Mouse (Mus musculus): ENCODE data around the gene Txnrd2. TPM values are rescaled to one million over a fixed set of nuclear protein-coding genes. Genes with fewer than 3 reads are reported as not detected.

Gene Txnrd2
- polyA plus RNA-seq, 1 experiment from 2014 or later, result 24.8 TPM

DNA sequence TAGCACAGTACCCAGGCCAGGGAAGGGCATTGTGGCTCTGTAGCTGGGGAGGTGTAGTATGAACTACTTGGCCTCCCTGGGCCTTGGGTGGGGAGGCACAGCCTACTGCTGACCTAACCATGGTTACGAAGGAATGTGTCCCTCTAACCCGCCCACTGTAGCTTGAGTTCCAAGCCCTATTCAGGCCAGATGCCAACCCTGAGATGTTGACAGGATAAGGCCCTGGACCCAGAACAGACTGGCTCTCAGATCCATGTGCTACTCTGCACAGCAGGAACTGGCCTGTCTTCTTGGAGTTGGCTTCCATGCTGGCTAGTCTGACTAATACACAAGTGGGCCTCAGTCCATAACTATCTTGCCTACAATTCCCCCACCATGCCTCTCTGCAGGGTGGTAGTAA is 30.0 kb upstream of the Txnrd2 start:
- TF ChIP-seq CTCF (IDR thresholded peaks at IDR 0.05; ENCODE audit: low read depth), result no peak

DNA sequence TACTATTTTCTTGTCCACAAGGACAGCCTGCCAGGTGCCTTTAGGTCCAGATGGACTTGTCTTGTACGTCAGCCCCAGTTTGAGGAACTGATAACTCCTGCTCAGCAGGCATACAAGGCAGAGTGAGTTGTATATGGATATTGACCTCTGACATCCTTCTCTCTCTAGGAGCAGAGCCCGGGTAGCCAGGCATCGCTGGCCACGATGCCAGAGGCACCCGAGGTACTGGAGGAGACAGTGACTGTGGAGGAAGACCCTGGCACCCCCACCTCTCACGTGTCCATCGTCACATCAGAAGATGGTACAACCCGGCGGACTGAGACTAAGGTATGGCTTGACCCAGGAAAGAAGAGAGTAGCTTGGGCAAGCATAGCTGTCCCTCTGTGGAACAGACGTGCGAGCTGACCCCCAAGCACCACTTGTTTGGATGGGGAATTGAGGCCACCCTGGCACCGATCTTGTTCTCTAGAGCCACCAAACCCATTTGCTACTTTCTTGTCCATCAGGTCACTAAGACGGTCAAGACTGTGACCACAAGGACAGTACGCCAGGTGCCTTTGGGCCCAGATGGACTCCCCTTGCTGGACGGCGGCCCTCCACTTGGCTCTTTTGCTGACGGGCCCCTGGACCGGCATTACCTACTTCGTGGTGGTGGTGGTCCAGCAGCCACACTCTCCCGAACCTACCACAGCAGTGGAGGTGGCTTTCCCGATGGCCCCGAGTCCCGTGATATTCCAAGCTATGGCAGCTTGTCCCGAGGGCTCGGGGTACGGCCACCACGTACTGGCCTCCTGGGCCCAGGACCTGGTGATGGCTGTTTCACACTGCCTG is 29.2 kb upstream of the Txnrd2 start:
- Histone ChIP-seq H3K27ac (ENCODE audit: low read depth, low read length) (no peak overlapping the region), H3K4me2 (replicated peaks; ENCODE audit: low read depth) (no peak overlapping the region), H3K9me3 (ENCODE audit: control insufficient read depth) (no peaks in the 10 kb centered on the region), H3K9ac (ENCODE audit: low read depth, low read length) (no peak overlapping the region), H3K4me1 (replicated peaks; ENCODE audit: control insufficient read depth, insufficient read depth, low read length) (peaks cover 4% of the 10 kb centered on the region; the same call in 1 of the 2 replicates), H3K36me3 (ENCODE audit: control insufficient read depth, insufficient read depth) (peaks cover 37% of the 10 kb centered on the region), H3K27me3 (replicated peaks; ENCODE audit: control insufficient read depth, insufficient read depth, low read length) (no peaks in the 10 kb centered on the region), H3K4me3 (ENCODE audit: low read depth, low read length) (no peak overlapping the region)
- 94% methylated on average over 27 of the region's 27 CpGs for whole genome bisulfite sequencing
- TF ChIP-seq CTCF (IDR thresholded peaks at IDR 0.05; ENCODE audit: low read depth), result no peak
- ATAC-seq, result no peak

More for the DNA sequence above, 30.0 kb upstream of the Txnrd2 start:
- Histone ChIP-seq H3K27ac (ENCODE audit: low read depth, low read length) (no peak overlapping the region), H3K9me3 (ENCODE audit: control insufficient read depth) (no peaks in the 10 kb centered on the region), H3K36me3 (ENCODE audit: control insufficient read depth, insufficient read depth) (peaks cover 37% of the 10 kb centered on the region), H3K4me3 (ENCODE audit: low read depth, low read length) (no peak overlapping the region), H3K27me3 (replicated peaks; ENCODE audit: control insufficient read depth, insufficient read depth, low read length) (no peaks in the 10 kb centered on the region), H3K4me1 (replicated peaks; ENCODE audit: control insufficient read depth, insufficient read depth, low read length) (peaks cover 4% of the 10 kb centered on the region; the same call in 1 of the 2 replicates), H3K4me2 (replicated peaks; ENCODE audit: low read depth) (no peak overlapping the region), H3K9ac (ENCODE audit: low read depth, low read length) (no peak overlapping the region)
- no peak for ATAC-seq
- WGBS, result 72% methylated on average over 2 of the region's 2 CpGs

DNA sequence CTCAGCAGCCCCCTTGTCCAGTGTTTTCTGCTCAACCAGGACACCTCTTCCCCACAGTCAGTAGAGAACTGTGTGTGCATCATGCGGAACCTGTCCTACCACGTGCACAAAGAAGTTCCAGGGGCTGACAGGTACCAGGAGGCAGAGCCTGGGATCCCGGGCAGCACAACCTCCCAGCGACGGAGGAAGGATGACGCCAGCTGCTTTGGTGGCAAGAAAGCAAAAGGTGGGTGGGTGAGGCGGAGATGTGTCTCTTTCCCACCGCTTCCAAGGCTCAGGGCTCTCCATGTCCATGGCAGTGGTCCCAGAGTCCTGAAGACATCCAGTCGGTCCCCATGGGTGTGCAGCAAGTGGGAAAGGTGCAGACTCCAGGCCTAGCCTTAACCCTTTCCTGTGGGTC is 26.2 kb upstream of the Txnrd2 start:
- H3K9ac ChIP-seq (ENCODE audit: low read depth, low read length), result no peak overlapping the region
- no peak overlapping the region for H3K4me3 ChIP-seq (ENCODE audit: low read depth, low read length)
- H3K27me3 ChIP-seq (replicated peaks; ENCODE audit: control insufficient read depth, insufficient read depth, low read length), result no peaks in the 10 kb centered on the region
- no peak overlapping the region for H3K4me2 ChIP-seq (replicated peaks; ENCODE audit: low read depth)
- 78% methylated on average over 9 of the region's 9 CpGs for WGBS
- ATAC-seq, result no peak
- no peaks in the 10 kb centered on the region for H3K4me1 ChIP-seq (replicated peaks; ENCODE audit: control insufficient read depth, insufficient read depth, low read length)
- peaks cover 44% of the 10 kb centered on the region for H3K36me3 ChIP-seq (ENCODE audit: control insufficient read depth, insufficient read depth)
- no peak overlapping the region for H3K27ac ChIP-seq (ENCODE audit: low read depth, low read length)
- H3K9me3 ChIP-seq (ENCODE audit: control insufficient read depth), result no peaks in the 10 kb centered on the region
- no peak for TF ChIP-seq CTCF (IDR thresholded peaks at IDR 0.05; ENCODE audit: low read depth)

DNA sequence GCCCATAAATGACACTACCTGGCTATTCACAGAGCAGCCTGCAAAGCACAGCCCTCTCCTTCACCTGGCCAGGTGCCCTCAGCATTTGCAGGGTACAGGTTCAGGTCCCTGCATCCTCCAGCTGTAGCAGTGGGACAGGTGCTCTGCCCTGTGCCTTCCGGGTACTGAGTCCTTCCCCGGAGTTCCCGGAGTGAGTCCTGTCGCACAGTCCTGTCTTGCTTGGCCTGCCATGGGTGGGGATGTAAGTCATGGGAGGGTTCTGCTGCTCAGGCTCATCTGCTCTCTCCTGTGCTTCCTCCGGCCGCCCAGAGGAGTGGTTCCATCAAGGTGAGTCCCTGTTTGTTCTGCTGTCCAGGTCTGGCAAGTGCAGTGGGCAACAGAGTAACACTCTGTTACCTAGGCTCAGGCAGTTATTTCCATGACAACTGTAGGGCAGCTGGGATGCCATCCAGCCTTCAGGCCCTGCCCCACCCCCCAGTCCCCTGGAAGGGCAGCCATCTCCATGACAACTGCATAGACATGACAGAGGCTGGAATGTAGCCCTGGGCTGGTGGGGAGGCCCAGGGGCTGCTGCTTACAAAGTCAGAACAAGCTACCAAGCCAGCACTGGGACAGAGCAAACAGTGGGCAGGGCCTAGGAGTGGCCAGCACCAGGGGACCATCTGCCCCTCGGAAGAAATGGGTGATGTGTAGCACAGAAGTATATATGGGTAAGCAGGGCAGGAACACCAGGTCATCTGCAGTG is 25.5 kb upstream of the Txnrd2 start:
- H3K4me1 ChIP-seq (replicated peaks; ENCODE audit: control insufficient read depth, insufficient read depth, low read length), result no peaks in the 10 kb centered on the region
- H3K27me3 ChIP-seq (replicated peaks; ENCODE audit: control insufficient read depth, insufficient read depth, low read length), result no peaks in the 10 kb centered on the region
- H3K27ac ChIP-seq (ENCODE audit: low read depth, low read length), result no peak overlapping the region
- 48% methylated on average over 7 of the region's 7 CpGs for WGBS
- H3K36me3 ChIP-seq (ENCODE audit: control insufficient read depth, insufficient read depth), result peaks cover 44% of the 10 kb centered on the region
- H3K4me2 ChIP-seq (replicated peaks; ENCODE audit: low read depth), result no peak overlapping the region
- no peak overlapping the region for H3K9ac ChIP-seq (ENCODE audit: low read depth, low read length)
- no peak overlapping the region for H3K4me3 ChIP-seq (ENCODE audit: low read depth, low read length)
- no peak for TF ChIP-seq CTCF (IDR thresholded peaks at IDR 0.05; ENCODE audit: low read depth)
- no peaks in the 10 kb centered on the region for H3K9me3 ChIP-seq (ENCODE audit: control insufficient read depth)
- no peak for ATAC-seq

DNA sequence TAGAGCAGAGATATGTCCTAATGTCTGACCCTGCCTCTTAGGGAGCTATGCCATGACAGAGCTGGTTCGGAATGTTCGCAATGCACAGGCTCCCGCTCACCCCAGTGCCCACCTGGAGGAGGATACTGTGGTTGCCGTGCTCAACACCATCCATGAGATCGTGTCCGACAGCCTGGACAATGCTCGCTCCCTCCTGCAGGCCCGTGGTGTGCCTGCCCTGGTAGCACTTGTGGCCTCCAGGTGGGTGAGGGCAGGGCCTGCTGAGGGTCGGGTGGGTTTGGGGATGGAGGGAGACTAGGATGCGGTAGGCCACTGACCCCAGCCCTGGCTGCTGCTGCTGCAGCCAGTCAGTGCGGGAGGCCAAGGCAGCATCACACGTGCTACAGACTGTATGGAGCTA is 22.9 kb upstream of the Txnrd2 start:
- 92% methylated on average over 12 of the region's 12 CpGs for WGBS
- no peaks in the 10 kb centered on the region for H3K27me3 ChIP-seq (replicated peaks; ENCODE audit: control insufficient read depth, insufficient read depth, low read length)
- H3K9ac ChIP-seq (ENCODE audit: low read depth, low read length), result no peak overlapping the region
- no peak overlapping the region for H3K4me3 ChIP-seq (ENCODE audit: low read depth, low read length)
- TF ChIP-seq CTCF (IDR thresholded peaks at IDR 0.05; ENCODE audit: low read depth), result no peak
- no peak overlapping the region for H3K4me2 ChIP-seq (replicated peaks; ENCODE audit: low read depth)
- peaks cover 36% of the 10 kb centered on the region for H3K36me3 ChIP-seq (ENCODE audit: control insufficient read depth, insufficient read depth)
- no peaks in the 10 kb centered on the region for H3K9me3 ChIP-seq (ENCODE audit: control insufficient read depth)
- no peaks in the 10 kb centered on the region for H3K4me1 ChIP-seq (replicated peaks; ENCODE audit: control insufficient read depth, insufficient read depth, low read length)
- 0 out of 2 replicates have a peak overlapping the region, but pooled peaks have one; percentile 21 for H3K27ac ChIP-seq (ENCODE audit: low read depth, low read length)
- no peak for ATAC-seq

DNA sequence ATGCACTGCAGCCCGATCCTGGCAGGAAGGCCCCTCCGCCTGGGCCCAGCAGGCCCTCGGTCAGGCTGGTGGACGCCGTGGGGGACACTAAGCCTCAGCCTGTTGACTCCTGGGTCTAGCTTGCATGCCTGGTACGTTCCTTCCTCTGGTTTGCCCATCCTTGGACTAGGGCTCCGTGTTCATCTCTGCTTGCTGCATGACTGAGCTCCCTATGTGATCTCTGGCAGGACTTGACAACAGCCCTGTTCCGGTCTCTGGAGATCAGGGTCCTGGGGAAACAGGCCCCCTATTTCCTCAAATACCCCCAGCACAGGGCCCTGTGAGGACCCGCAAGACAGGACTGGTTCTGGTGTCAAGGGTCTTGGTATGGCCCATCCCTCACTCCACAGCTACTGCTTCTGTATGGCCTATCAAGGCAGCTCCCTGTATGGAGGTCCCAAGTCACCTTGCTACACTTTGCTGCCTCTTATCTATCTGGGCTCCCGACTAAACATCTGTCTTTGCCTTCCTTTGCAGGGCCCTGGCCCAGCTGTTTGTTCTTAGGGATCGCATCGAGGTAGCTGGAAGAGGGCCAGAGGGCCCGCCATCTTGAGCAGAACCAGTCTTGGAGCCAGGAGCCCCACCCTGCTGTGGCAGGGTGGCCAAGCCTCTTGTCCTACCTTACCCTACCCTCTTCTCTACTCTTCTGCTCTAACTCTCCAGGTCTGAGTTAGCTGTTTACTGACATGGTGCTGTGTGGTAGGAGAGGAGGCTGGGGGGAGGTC is 20.9 kb upstream of the Txnrd2 start:
- Histone ChIP-seq H3K27me3 (replicated peaks; ENCODE audit: control insufficient read depth, insufficient read depth, low read length) (no peaks in the 10 kb centered on the region), H3K9ac (ENCODE audit: low read depth, low read length) (no peak overlapping the region), H3K4me3 (ENCODE audit: low read depth, low read length) (no peak overlapping the region), H3K36me3 (ENCODE audit: control insufficient read depth, insufficient read depth) (peaks cover 24% of the 10 kb centered on the region), H3K4me1 (replicated peaks; ENCODE audit: control insufficient read depth, insufficient read depth, low read length) (no peaks in the 10 kb centered on the region), H3K27ac (ENCODE audit: low read depth, low read length) (0 out of 2 replicates have a peak overlapping the region, but pooled peaks have one; percentile 15), H3K4me2 (replicated peaks; ENCODE audit: low read depth) (no peak overlapping the region), H3K9me3 (ENCODE audit: control insufficient read depth) (no peaks in the 10 kb centered on the region)
- WGBS, result 77% methylated on average over 13 of the region's 13 CpGs
- TF ChIP-seq CTCF (IDR thresholded peaks at IDR 0.05; ENCODE audit: low read depth), result no peak
- no peak; the same call in 1 of the 2 replicates for ATAC-seq

Measured in intestine, postnatal 0 days (tissue).